Mouse (Mus musculus): ENCODE results near the gene Aipl1. TPM values are rescaled to one million over a fixed set of nuclear protein-coding genes. Genes with fewer than 3 reads are reported as not detected.

Aipl1 gene
- polyA plus RNA-seq, 1 experiment: not detected

DNA sequence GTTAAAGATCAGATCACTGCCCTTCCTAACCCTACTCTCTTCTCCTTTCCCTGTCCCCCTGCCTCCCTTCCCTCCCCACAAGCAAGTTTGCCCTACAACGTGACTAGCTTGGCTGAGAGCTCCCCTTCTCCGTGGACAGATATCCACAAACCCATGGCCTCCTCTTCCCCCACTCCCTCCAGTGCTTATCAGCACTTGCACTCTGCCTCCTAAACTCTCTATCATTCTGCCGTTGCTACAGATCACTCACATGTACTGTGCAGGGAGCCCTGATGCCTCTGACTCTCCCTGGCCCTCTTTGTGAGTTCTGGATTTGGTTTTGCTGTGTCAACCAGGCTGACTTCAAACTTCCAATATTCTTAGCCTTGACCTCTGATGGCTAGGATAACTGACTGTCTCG lies 16.3 kb downstream of the Aipl1 start:
- WGBS: 84% methylated on average over 4 of the region's 4 CpGs
- no peak overlapping the region for H3K27ac ChIP-seq (ENCODE audit: insufficient read depth, low read depth, low read length)
- H3K36me3 ChIP-seq (ENCODE audit: control insufficient read depth, insufficient read depth, low read length): no peaks in the 10 kb centered on the region
- no peak overlapping the region for H3K4me3 ChIP-seq (ENCODE audit: insufficient read depth, low read depth, low read length)
- no peak for TF ChIP-seq CTCF (conservative IDR thresholded peaks at IDR 0.05; ENCODE audit: insufficient read depth, insufficient read length, low read depth, low read length)
- TF ChIP-seq POLR2A (IDR thresholded peaks at IDR 0.05; ENCODE audit: low read depth, low read length): no peak
- no peak for DNase-seq
- no peaks in the 10 kb centered on the region for H3K27me3 ChIP-seq (replicated peaks; ENCODE audit: control insufficient read depth, insufficient read depth, low read length)
- H3K4me1 ChIP-seq (ENCODE audit: control insufficient read depth, insufficient read depth, low read length): no peaks in the 10 kb centered on the region

DNA sequence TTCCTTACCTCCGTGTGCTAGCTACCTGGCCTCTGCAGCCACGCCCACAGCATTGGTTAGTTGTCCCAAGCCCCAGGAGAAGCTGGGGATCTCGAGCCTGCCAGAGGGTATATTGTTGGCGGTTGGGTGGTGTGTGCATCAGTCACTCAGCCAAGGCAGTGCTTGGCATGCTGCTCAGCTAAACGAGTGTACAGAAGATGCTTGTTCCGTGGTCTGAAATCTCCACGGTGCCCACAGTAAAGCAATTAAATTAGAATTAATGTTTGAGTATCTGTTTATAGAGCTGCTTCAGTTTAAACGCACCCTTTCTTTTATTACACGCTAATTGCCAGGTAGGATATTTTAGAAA lies 20.1 kb downstream of the Aipl1 start:
- no peaks in the 10 kb centered on the region for H3K27me3 ChIP-seq (replicated peaks; ENCODE audit: control insufficient read depth, insufficient read depth, low read length)
- no peak for DNase-seq
- TF ChIP-seq POLR2A (IDR thresholded peaks at IDR 0.05; ENCODE audit: low read depth, low read length): no peak
- no peak for TF ChIP-seq CTCF (conservative IDR thresholded peaks at IDR 0.05; ENCODE audit: insufficient read depth, insufficient read length, low read depth, low read length)
- no peak overlapping the region for H3K27ac ChIP-seq (ENCODE audit: insufficient read depth, low read depth, low read length)
- 78% methylated on average over 9 of the region's 9 CpGs for WGBS
- H3K36me3 ChIP-seq (ENCODE audit: control insufficient read depth, insufficient read depth, low read length): no peaks in the 10 kb centered on the region
- no peaks in the 10 kb centered on the region for H3K4me1 ChIP-seq (ENCODE audit: control insufficient read depth, insufficient read depth, low read length)
- H3K4me3 ChIP-seq (ENCODE audit: insufficient read depth, low read depth, low read length): no peak overlapping the region

DNA sequence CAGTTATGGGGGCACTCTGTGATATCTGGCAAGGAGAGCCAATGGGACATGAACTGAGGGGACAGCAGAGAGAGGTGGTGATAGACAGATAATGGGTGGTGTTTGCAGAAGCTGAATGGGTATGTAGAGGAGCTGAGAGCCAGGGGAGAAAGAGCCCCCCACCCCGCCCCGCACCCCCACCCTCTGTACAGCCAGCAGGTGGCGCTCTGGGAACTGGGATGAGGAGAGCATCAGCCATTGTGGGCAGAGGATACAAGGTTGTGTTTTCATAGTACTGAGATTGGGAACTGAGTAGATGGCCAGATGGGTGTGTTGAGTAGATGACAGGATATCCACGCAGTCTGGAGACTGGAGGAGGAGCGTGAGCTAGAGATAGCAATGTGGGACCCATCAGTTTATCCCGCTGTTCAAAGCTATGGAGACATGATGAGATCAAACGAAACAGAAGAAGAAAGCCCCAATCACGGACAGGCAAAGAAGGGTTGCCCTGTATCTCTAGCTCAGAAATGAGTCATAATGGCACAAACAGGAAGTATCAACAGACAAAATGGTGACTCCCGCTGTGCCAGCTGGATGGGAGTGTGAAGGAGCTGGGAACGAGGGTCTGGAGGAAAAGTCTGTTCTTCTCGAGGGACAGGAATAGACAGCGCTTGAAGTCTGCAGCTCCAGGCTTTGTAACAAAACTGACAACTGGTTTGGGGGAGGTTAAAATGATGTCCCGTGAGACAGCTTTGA lies 20.6 kb downstream of the Aipl1 start:
- TF ChIP-seq POLR2A (IDR thresholded peaks at IDR 0.05; ENCODE audit: low read depth, low read length) (no peak), CTCF (conservative IDR thresholded peaks at IDR 0.05; ENCODE audit: insufficient read depth, insufficient read length, low read depth, low read length) (no peak)
- Histone ChIP-seq H3K4me1 (ENCODE audit: control insufficient read depth, insufficient read depth, low read length) (no peaks in the 10 kb centered on the region), H3K27me3 (replicated peaks; ENCODE audit: control insufficient read depth, insufficient read depth, low read length) (no peaks in the 10 kb centered on the region), H3K4me3 (ENCODE audit: insufficient read depth, low read depth, low read length) (no peak overlapping the region), H3K36me3 (ENCODE audit: control insufficient read depth, insufficient read depth, low read length) (no peaks in the 10 kb centered on the region), H3K27ac (ENCODE audit: insufficient read depth, low read depth, low read length) (no peak overlapping the region)
- DNase-seq: no peak
- WGBS: 81% methylated on average over 13 of the region's 13 CpGs

DNA sequence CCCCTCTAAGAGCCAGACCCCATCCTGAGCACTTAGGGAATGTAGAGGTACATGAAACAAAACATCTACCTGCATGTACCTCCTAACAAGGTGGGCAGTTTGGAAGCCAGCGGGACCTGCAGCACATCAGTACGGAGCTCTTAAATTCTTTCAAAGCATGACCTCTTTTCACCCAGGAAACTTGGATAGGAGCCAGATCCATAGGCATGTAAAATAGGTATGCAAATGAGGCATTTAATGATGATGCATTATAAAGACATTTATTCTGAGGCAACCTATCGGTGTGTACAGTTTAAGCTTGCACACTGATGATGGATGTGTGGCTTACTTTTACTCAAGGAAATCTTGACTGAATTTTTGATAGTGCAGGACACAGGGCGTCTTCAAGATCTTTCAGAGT lies 22.6 kb downstream of the Aipl1 start:
- Histone ChIP-seq H3K27ac (ENCODE audit: insufficient read depth, low read depth, low read length) (no peak overlapping the region), H3K36me3 (ENCODE audit: control insufficient read depth, insufficient read depth, low read length) (no peaks in the 10 kb centered on the region), H3K27me3 (replicated peaks; ENCODE audit: control insufficient read depth, insufficient read depth, low read length) (no peaks in the 10 kb centered on the region), H3K4me3 (ENCODE audit: insufficient read depth, low read depth, low read length) (no peak overlapping the region), H3K4me1 (ENCODE audit: control insufficient read depth, insufficient read depth, low read length) (no peaks in the 10 kb centered on the region)
- no peak for TF ChIP-seq CTCF (conservative IDR thresholded peaks at IDR 0.05; ENCODE audit: insufficient read depth, insufficient read length, low read depth, low read length)
- TF ChIP-seq POLR2A (IDR thresholded peaks at IDR 0.05; ENCODE audit: low read depth, low read length): no peak
- DNase-seq: no peak
- 67% methylated on average over 4 of the region's 4 CpGs for WGBS

DNA sequence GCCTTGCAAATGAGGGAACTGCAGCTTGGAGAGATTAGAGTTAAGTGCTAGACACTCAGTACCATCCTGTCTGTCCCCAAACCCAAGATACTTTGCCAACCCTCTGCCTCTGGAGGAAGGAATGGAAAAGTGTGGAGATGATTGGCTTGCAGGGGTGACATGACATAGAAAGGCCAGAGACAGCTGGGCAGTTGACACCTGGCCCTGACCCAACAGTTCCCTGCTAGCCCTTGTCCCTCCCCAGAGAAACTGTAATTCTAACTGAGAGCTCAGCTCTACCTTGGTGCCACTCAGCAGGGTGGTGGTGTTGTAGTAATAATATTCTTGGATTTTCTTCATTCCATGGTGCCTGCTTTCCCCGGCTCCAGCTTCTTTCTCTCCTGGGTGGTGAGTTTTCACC lies 25.4 kb downstream of the Aipl1 start:
- no peak for TF ChIP-seq CTCF (conservative IDR thresholded peaks at IDR 0.05; ENCODE audit: insufficient read depth, insufficient read length, low read depth, low read length)
- no peak for TF ChIP-seq POLR2A (IDR thresholded peaks at IDR 0.05; ENCODE audit: low read depth, low read length)
- Histone ChIP-seq H3K4me1 (ENCODE audit: control insufficient read depth, insufficient read depth, low read length) (no peaks in the 10 kb centered on the region), H3K36me3 (ENCODE audit: control insufficient read depth, insufficient read depth, low read length) (no peaks in the 10 kb centered on the region), H3K27me3 (replicated peaks; ENCODE audit: control insufficient read depth, insufficient read depth, low read length) (no peaks in the 10 kb centered on the region), H3K27ac (ENCODE audit: insufficient read depth, low read depth, low read length) (no peak overlapping the region), H3K4me3 (ENCODE audit: insufficient read depth, low read depth, low read length) (no peak overlapping the region)
- WGBS: 84% methylated on average over 1 of the region's 1 CpGs
- no peak for DNase-seq

DNA sequence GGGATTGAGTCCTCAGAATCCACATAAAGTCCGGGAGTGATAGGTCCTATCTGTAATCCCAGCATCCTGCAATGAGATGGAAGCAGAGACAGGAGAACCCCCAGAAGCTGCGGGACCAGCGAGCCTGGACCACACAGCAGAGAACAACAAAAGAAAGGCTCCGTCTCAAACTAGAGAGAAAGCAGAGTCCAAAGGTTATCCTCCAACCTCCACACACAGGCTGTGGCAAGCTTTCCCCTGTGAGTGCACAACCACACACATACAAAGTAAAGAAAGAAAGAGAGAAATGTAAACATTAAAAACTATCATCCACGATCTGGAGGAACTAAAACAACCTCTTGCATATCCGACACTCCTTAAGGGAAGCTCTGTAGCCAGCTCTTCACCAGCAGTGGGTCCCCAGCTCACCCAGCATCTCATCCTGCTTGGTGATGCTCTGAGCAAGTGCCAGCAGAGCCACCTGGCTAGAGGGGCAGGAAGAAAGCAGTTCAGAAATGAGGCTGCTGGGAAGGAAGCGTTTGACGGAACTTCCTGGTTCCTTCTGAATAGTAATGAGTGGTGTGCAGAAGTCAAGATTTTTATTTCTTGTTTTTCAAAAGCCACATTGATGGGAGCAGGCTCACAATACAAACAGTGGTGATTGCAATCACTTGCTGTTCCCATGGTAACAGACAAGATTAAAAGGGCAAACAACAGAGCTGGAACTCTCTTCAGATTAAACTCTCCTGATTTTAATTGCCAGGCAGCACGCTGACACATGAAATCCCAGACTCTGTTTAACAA lies 26.2 kb downstream of the Aipl1 start:
- no peak overlapping the region for H3K4me3 ChIP-seq (ENCODE audit: insufficient read depth, low read depth, low read length)
- H3K27me3 ChIP-seq (replicated peaks; ENCODE audit: control insufficient read depth, insufficient read depth, low read length): no peaks in the 10 kb centered on the region
- DNase-seq: no peak
- H3K4me1 ChIP-seq (ENCODE audit: control insufficient read depth, insufficient read depth, low read length): no peaks in the 10 kb centered on the region
- WGBS: 42% methylated on average over 9 of the region's 9 CpGs
- no peak overlapping the region for H3K27ac ChIP-seq (ENCODE audit: insufficient read depth, low read depth, low read length)
- H3K36me3 ChIP-seq (ENCODE audit: control insufficient read depth, insufficient read depth, low read length): no peaks in the 10 kb centered on the region
- no peak for TF ChIP-seq CTCF (conservative IDR thresholded peaks at IDR 0.05; ENCODE audit: insufficient read depth, insufficient read length, low read depth, low read length)
- no peak for TF ChIP-seq POLR2A (IDR thresholded peaks at IDR 0.05; ENCODE audit: low read depth, low read length)

DNA sequence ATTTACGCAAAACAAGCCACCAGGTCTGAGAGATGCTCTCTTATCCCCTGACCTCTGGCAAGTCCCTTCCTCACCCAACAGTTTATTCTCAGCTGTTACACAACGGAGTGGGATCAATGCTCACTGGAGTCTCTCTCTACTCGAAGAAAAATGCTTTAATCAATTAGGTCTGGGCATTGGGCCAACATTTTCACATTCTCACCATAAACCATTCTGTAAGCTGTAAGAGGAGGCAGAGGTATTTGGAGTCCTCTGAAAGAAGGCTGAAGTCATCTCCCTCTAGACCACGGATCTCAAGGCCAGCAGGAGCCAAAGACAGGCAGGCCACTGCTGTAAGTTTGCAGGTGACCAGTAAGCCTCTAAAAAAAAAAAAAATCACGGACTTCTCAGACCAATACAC lies 26.9 kb downstream of the Aipl1 start:
- WGBS: 44% methylated on average over 5 of the region's 5 CpGs
- H3K27me3 ChIP-seq (replicated peaks; ENCODE audit: control insufficient read depth, insufficient read depth, low read length): no peaks in the 10 kb centered on the region
- DNase-seq: no peak
- H3K27ac ChIP-seq (ENCODE audit: insufficient read depth, low read depth, low read length): no peak overlapping the region
- H3K4me1 ChIP-seq (ENCODE audit: control insufficient read depth, insufficient read depth, low read length): no peaks in the 10 kb centered on the region
- TF ChIP-seq CTCF (conservative IDR thresholded peaks at IDR 0.05; ENCODE audit: insufficient read depth, insufficient read length, low read depth, low read length) (no peak), POLR2A (IDR thresholded peaks at IDR 0.05; ENCODE audit: low read depth, low read length) (no peak)
- no peaks in the 10 kb centered on the region for H3K36me3 ChIP-seq (ENCODE audit: control insufficient read depth, insufficient read depth, low read length)
- H3K4me3 ChIP-seq (ENCODE audit: insufficient read depth, low read depth, low read length): no peak overlapping the region
